Mouse (Mus musculus) heart, embryonic 11.5 days (tissue): ENCODE results near the gene Bcar3. TPM values are rescaled to one million over a fixed set of nuclear protein-coding genes. Genes with fewer than 3 reads are reported as not detected.

ENCODE experiments used
- ATAC-seq: fragments of 200-750 bp; cut with Nextera tagmentation; replicated peaks from 2 replicates; pipeline ENCODE4 v1.8.0; 2017; ENCODE audit warnings: moderate library complexity; ENCODE audit not compliant: insufficient number of reproducible peaks, low FRiP score, low TSS enrichment
- H3K27ac ChIP-seq: fragments of 300-500 bp; sonication (generic); 2 replicates; pipeline ENCODE4 v1.5.1; 2014; ENCODE audit warnings: mild to moderate bottlenecking, low read depth, low read length
- H3K27me3 ChIP-seq: fragments of 300-500 bp; sonication (generic); 2 replicates; pipeline ENCODE4 v1.6.1; 2014; ENCODE audit warnings: mild to moderate bottlenecking, low read length, mixed read lengths; ENCODE audit not compliant: control insufficient read depth, insufficient read depth
- H3K36me3 ChIP-seq: fragments of 300-500 bp; sonication (generic); 2 replicates; pipeline ENCODE4 v1.6.1; 2014; ENCODE audit warnings: mild to moderate bottlenecking, low read length, moderate library complexity, mixed read lengths; ENCODE audit not compliant: control insufficient read depth, insufficient read depth
- H3K4me1 ChIP-seq: fragments of 300-500 bp; sonication (generic); 2 replicates; pipeline ENCODE4 v1.6.1; 2014; ENCODE audit warnings: low read length; ENCODE audit not compliant: control insufficient read depth, insufficient read depth
- H3K4me2 ChIP-seq: fragments of 300-500 bp; sonication (generic); 2 replicates; pipeline ENCODE4 v1.6.1; 2014; ENCODE audit warnings: mild to moderate bottlenecking, moderate library complexity
- H3K4me3 ChIP-seq: fragments of 300-500 bp; sonication (generic); 2 replicates; pipeline ENCODE4 v1.5.1; 2014; ENCODE audit warnings: low read depth, low read length
- H3K9ac ChIP-seq: fragments of 300-500 bp; sonication (generic); 2 replicates; pipeline ENCODE4 v1.6.1; 2014; ENCODE audit warnings: mild to moderate bottlenecking, low read depth, low read length, moderate library complexity
- H3K9me3 ChIP-seq: fragments of 300-500 bp; sonication (generic); replicated peaks from 2 replicates; pipeline ENCODE4 v1.6.1; 2016; ENCODE audit warnings: low read length; ENCODE audit not compliant: control insufficient read depth
- WGBS: fragments of 180-500 bp; shearing (Covaris S2); extraction: QIAGEN DNeasy Blood & Tissue Kit; methylation state at CpG from one replicate; pipeline ENCODE4 v1.1.7; 2014; ENCODE audit not compliant: insufficient replicate concordance; 5-methylcytosine and 5-hydroxymethylcytosine counted together
- polyA plus RNA-seq: library from polyadenylated mRNA; unstranded; fragments of >200 nt; fragmentation: Nextera tagmentation; extraction: Ambion mirVana; gene quantifications from 2 replicates; pipeline ENCODE4 v1.2.1, GENCODE M21; 2014

The Bcar3 gene
- polyA plus RNA-seq, 1 experiment from 2014 or later: 6.4 TPM

DNA sequence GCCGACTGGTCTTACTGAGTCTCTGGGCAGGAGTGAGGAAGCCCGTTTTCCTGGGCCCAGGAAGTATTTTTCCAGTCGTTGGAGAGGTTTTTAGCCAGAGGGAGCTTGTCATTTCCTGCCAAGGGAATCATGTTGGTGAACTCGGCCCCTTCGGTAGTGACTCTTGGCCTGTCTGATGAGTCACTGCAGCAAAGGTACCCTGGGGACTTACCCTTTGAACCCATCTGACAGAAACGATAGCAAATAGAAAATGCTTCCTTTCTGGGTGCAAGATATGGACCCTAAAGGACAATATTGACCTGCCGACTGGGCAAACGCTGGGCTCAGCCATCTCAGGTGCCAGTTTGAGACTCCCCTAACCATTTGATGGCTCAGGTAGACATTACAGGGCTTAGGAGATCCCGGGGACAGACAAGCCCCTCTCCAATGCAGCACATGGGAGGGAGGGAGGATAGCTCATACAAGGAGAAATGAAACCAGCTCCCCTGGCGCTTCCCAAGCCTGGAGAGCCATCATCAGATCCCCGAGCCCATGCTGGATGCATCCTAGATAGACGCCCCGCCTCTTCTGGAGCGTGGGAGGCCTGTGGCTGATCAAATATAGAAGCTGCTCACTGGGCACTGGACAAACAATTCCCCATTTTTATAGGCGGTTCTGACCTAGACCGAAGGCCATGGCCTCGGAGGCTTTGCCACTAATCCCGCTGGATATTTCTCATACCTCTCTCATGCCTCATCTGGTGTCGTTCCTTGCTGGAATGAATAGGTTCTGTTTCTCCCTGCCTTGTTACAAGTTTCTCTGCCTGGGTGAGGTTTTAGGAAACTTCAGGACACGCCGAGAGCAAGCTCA lies 188.2 kb downstream of the Bcar3 start:
- Histone ChIP-seq H3K4me3 (no peak overlapping the region), H3K27me3 (peaks cover 56% of the 10 kb centered on the region), H3K36me3 (no peaks in the 10 kb centered on the region), H3K27ac (no peak overlapping the region), H3K4me1 (peaks cover 8% of the 10 kb centered on the region; the same call in 1 of the 2 replicates), H3K9ac (no peak overlapping the region), H3K9me3 (no peaks in the 10 kb centered on the region), H3K4me2 (no peak overlapping the region)
- WGBS: 64% methylated on average over 21 of the region's 21 CpGs
- no peak for ATAC-seq

DNA sequence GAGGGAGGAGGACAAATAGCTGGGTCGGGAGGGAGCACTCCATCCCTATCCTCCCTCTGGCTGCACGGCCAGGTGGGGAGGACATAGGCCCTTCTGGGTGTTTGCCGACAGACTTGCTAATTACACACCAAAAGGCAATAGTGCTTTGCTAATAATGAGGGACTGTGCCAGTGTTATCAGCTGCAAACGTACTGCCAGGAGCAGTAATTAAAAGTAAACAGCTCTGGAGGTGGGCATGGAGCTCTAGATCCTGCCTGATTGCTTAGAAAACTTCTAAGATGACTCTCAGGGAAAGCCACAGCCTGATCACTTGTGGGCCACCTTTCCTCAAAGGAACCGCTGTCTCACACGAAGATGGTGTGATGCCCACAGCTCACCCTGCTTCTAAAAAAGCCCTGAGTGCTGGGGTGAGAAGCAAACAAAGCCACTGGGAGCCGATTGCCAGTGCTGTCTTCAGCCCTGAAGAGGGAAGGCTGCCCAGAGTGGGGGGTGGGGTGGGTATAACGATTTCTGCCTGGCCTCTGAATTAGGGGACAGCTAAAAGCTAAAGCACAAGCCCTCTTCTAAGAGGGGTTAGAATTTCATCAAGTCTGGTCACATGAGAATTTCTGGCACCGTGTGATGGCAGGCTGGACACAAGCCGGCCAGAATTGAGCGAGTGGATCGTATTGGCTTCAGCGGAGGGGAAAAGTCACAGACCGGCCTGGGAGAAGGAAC lies 189.3 kb downstream of the Bcar3 start:
- peak overlapping the region; percentile 55 for H3K4me2 ChIP-seq
- ATAC-seq: no peak
- WGBS: 29% methylated on average over 14 of the region's 14 CpGs
- H3K4me1 ChIP-seq: peaks cover 11% of the 10 kb centered on the region; the same call in 1 of the 2 replicates
- H3K27ac ChIP-seq: no peak overlapping the region
- H3K27me3 ChIP-seq: peaks cover 46% of the 10 kb centered on the region
- H3K9ac ChIP-seq: peak overlapping the region; percentile 28; the same call in 1 of the 2 replicates
- H3K36me3 ChIP-seq: no peaks in the 10 kb centered on the region
- H3K9me3 ChIP-seq: no peaks in the 10 kb centered on the region
- H3K4me3 ChIP-seq: 0 out of 2 replicates have a peak overlapping the region, but pooled peaks have one; percentile 5

DNA sequence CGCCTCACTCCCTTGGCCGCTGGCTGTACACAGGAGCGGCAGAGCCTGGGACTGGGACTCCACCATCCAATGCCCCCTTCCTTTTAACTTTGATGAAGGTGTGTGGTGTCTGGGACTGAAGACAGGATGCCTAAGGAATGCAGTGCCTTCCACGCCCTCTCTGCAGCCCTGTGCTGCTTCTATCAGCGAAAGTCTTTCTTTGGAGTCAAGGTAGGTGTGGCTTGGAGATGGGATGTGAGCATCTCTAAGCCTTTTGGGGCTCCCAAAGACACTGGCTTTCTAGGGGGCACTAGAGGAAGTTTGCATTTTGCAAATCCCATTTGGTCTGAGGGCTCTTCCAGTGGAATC lies 189.8 kb downstream of the Bcar3 start:
- H3K4me2 ChIP-seq: peak overlapping the region; percentile 55
- peaks cover 11% of the 10 kb centered on the region; the same call in 1 of the 2 replicates for H3K4me1 ChIP-seq
- peak overlapping the region; percentile 28; the same call in 1 of the 2 replicates for H3K9ac ChIP-seq
- WGBS: 22% methylated on average over 5 of the region's 5 CpGs
- 0 out of 2 replicates have a peak overlapping the region, but pooled peaks have one; percentile 5 for H3K4me3 ChIP-seq
- no peaks in the 10 kb centered on the region for H3K9me3 ChIP-seq
- peaks cover 40% of the 10 kb centered on the region for H3K27me3 ChIP-seq
- no peak for ATAC-seq
- H3K27ac ChIP-seq: no peak overlapping the region
- H3K36me3 ChIP-seq: no peaks in the 10 kb centered on the region

DNA sequence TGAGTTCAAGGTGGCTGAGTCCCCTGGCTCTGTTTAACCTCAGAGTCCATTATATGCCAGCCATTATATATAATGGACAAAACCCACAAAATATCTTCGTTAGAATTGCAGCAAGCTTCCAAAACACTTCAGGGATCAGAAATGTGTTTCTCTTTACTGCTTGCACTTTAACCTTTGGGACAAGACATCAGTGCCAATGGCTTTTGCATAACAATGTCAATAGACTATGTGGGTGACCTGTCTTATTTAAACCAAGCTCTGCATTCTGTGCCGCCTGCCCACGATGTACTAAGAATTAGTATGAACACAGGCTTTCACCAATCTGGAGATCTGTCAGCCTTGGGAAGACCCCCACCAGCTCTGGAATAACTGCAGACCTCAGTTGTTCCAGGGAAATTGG lies 190.4 kb downstream of the Bcar3 start:
- H3K36me3 ChIP-seq: no peaks in the 10 kb centered on the region
- H3K9ac ChIP-seq: no peak overlapping the region
- H3K4me2 ChIP-seq: no peak overlapping the region
- H3K27ac ChIP-seq: no peak overlapping the region
- H3K9me3 ChIP-seq: no peaks in the 10 kb centered on the region
- H3K4me1 ChIP-seq: peaks cover 11% of the 10 kb centered on the region; the same call in 1 of the 2 replicates
- WGBS: 61% methylated on average over 3 of the region's 3 CpGs
- no peak for ATAC-seq
- no peak overlapping the region for H3K4me3 ChIP-seq
- H3K27me3 ChIP-seq: peaks cover 37% of the 10 kb centered on the region

DNA sequence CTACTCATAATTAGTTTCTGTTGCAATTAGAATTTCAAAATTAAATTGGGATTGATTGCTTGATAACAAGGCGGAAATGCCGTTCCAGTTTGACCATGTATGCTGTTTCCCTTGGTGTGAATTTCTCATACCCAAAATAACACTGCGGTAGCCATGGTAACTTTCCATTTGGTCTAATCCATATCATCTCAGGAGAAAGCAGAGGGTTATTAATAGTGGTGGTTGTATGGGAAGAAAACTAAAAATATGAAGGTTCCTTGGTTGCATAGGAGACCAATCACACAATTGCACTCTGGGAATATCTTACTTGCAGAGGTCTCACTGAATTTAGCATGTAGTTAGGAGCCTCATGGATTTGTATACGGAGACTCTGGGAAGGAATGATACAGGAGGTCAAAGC lies 191.8 kb downstream of the Bcar3 start:
- ATAC-seq: no peak
- WGBS: 88% methylated on average over 4 of the region's 4 CpGs
- peaks cover 29% of the 10 kb centered on the region; the same call in 1 of the 2 replicates for H3K27me3 ChIP-seq

DNA sequence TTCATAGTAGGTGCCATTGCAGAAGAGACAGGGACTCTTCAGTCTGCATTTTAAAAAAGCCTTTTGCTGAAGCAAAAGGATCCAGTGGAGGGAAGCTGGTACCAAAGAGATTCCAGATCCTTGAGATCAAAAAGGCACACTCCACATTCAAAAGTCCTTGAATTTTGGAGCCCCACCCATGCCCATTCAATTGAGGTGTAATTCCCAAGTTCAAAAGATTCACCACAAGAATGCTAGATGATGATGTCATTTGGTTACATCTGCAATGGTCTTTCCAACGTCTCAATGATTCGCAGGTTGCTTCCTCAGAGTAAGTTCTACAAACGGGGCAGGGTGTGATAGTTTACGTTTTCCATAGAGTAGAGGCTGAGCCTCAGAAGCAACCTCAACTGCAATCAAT lies 192.3 kb downstream of the Bcar3 start:
- Histone ChIP-seq H3K36me3 (no peaks in the 10 kb centered on the region), H3K27me3 (peaks cover 29% of the 10 kb centered on the region; the same call in 1 of the 2 replicates), H3K27ac (no peak overlapping the region), H3K4me3 (no peak overlapping the region), H3K4me1 (peaks cover 11% of the 10 kb centered on the region; the same call in 1 of the 2 replicates), H3K9me3 (no peaks in the 10 kb centered on the region), H3K4me2 (no peak overlapping the region), H3K9ac (no peak overlapping the region)
- ATAC-seq: no peak
- 78% methylated on average over 4 of the region's 4 CpGs for whole genome bisulfite sequencing

More for the DNA sequence above, 191.8 kb downstream of the Bcar3 start:
- H3K4me3 ChIP-seq: no peak overlapping the region
- no peaks in the 10 kb centered on the region for H3K36me3 ChIP-seq
- no peak overlapping the region for H3K4me2 ChIP-seq
- H3K27ac ChIP-seq: no peak overlapping the region
- H3K9me3 ChIP-seq: no peaks in the 10 kb centered on the region
- no peak overlapping the region for H3K9ac ChIP-seq
- peaks cover 11% of the 10 kb centered on the region; the same call in 1 of the 2 replicates for H3K4me1 ChIP-seq

DNA sequence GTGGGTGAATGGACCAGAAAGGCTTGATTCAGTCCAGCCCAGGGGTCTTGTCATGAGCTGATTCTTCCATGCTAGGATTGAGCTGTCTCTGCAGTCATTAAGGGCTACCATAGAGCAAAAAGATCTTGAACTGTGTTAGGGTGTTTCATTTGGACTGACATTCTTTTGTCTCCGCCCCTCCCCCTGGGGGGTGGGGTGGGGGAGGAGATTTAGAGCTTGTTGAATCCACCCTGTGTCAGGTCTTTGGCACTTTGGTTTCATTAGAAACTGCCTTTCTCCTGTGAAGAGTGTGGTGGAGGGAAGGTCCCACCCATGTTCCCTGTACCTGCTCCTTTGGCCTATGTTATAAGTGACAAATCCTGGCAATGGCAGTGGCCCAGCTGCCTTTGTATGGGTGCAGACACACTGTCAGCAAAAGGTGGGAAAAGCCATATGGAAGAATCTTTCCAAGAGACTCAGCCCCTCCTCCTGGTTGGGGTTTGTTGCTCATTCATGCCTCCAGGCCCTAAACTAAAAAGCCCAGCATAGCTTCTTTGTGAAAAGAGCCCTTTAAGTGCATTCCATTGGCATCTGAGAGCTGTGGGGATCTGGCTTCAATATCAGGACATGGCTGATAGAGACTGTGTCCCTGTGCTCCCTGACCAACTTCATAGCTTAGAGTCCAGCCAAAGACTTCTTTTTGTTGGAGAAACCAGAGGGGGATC lies 194.3 kb downstream of the Bcar3 start:
- Histone ChIP-seq H3K4me2 (no peak overlapping the region), H3K27ac (no peak overlapping the region), H3K4me3 (no peak overlapping the region), H3K4me1 (peaks cover 7% of the 10 kb centered on the region; the same call in 1 of the 2 replicates), H3K9me3 (no peaks in the 10 kb centered on the region), H3K36me3 (no peaks in the 10 kb centered on the region), H3K27me3 (peaks cover 16% of the 10 kb centered on the region), H3K9ac (no peak overlapping the region)
- WGBS: 72% methylated on average over 1 of the region's 1 CpGs
- no peak for ATAC-seq

DNA sequence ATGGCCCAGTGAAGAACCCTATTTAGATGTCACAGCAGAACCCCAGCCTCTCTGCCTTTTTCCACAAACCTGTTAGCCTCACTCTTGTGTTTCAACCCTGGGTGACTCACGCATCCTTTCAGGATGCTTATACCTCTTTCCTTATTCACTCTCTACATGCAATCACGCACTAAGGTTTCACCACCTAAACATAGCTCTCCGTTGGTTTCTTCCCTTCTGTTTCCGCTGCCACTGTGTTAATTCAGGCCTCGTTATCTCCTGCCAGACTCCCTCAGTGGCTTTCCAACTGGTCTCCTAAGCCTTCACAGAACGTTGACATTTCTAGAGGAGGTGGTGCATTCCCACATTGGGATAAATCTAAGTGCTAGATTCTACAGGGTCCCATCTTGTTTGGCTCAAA lies 196.6 kb downstream of the Bcar3 start:
- WGBS: 34% methylated on average over 6 of the region's 6 CpGs
- no peak overlapping the region for H3K4me3 ChIP-seq
- 0 out of 2 replicates have a peak, but pooled peaks cover 2% of the 10 kb centered on the region for H3K4me1 ChIP-seq
- H3K9ac ChIP-seq: no peak overlapping the region
- no peak overlapping the region for H3K4me2 ChIP-seq
- ATAC-seq: no peak
- H3K9me3 ChIP-seq: no peaks in the 10 kb centered on the region
- no peak overlapping the region for H3K27ac ChIP-seq
- H3K36me3 ChIP-seq: no peaks in the 10 kb centered on the region
- H3K27me3 ChIP-seq: peaks cover 3% of the 10 kb centered on the region
